Comparison of ENCODE assay signal across 17 mouse cellular contexts in genomic region chr7:16608046-16608445, GRCm38 (mm10).
"Had no signal": no experiment of that assay in that cellular context is flagged by ENCODE, and none has a peak within 500 bp of the region (broad histone marks: within the 10 kb centered on the region; RNA-seq: fewer than 3 reads in every experiment).

No protein-coding gene starts in this region.

- H3K4me2 ChIP-seq: limb, embryonic 12.5 days; liver, embryonic 15.5 days; lung, embryonic 14.5 days; midbrain, embryonic 12.5 days had no signal

- H3K4me3 ChIP-seq: limb, embryonic 12.5 days; liver, embryonic 15.5 days; megakaryocyte, embryonic 14.5 days; midbrain, embryonic 12.5 days had no signal

- H3K27ac ChIP-seq: kidney, postnatal 0 days; limb, embryonic 12.5 days; liver, embryonic 15.5 days; midbrain, embryonic 12.5 days; stomach, postnatal 0 days had no signal

- DNase-seq: kidney, adult 9 months; kidney, postnatal 36 days; layer of hippocampus, adult 9-11 months; layer of hippocampus, postnatal 36 days; liver; lung, embryonic 14.5 days; lung, postnatal 10 days; lung, postnatal 4 days; right cerebral cortex, postnatal 14 days; thymus, postnatal 14 days had no signal

- H3K9ac ChIP-seq: limb, embryonic 12.5 days; liver, embryonic 15.5 days; lung, embryonic 14.5 days; midbrain, embryonic 12.5 days had no signal

- H3K27me3 ChIP-seq: limb, embryonic 12.5 days; megakaryocyte, embryonic 14.5 days; midbrain, embryonic 12.5 days had no signal

- H3K36me3 ChIP-seq: liver, embryonic 15.5 days had no signal

- H3K9me3 ChIP-seq: limb, embryonic 12.5 days; liver, embryonic 15.5 days; midbrain, embryonic 12.5 days had no signal

- ATAC-seq: midbrain, embryonic 16.5 days had no signal
